Mouse (Mus musculus) stomach, embryonic 16.5 days (tissue): ENCODE measurements at regions not wholly inside any gene's neighbourhood (a gene's known extent, or its start where the extent isn't known, plus 50 kb on each side); places are given as distances from the start of the nearest gene placed in this dataset.

Experiments
- ATAC-seq: fragments of 200-750 bp; cut with Nextera tagmentation; 2 replicates; pipeline ENCODE4 v1.8.0; 2017; ENCODE audit warnings: moderate number of reproducible peaks, moderate TSS enrichment; ENCODE audit not compliant: insufficient read depth, low FRiP score
- H3K27ac ChIP-seq: fragments of 300-500 bp; sonication (generic); 2 replicates; pipeline ENCODE4 v1.5.1; 2014; ENCODE audit warnings: low read length
- H3K27me3 ChIP-seq: fragments of 300-500 bp; sonication (generic); 2 replicates; pipeline ENCODE4 v1.6.1; 2014; ENCODE audit warnings: low read length, control low read depth, mixed read lengths; ENCODE audit not compliant: control insufficient read depth, insufficient read depth
- H3K36me3 ChIP-seq: fragments of 300-500 bp; sonication (generic); 2 replicates; pipeline ENCODE4 v1.6.1; 2014; ENCODE audit warnings: low read length; ENCODE audit not compliant: control insufficient read depth, insufficient read depth
- H3K4me1 ChIP-seq: fragments of 300-500 bp; sonication (generic); 2 replicates; pipeline ENCODE4 v1.6.1; 2014; ENCODE audit warnings: low read length, control low read depth, mixed read lengths; ENCODE audit not compliant: control insufficient read depth, insufficient read depth
- H3K4me2 ChIP-seq: fragments of 300-500 bp; sonication (generic); 2 replicates; pipeline ENCODE4 v1.6.1; 2014; ENCODE audit warnings: low read depth, low read length, mixed read lengths
- H3K4me3 ChIP-seq: fragments of 300-500 bp; sonication (generic); replicated peaks from 2 replicates; pipeline ENCODE4 v1.5.1; 2014; ENCODE audit warnings: mild to moderate bottlenecking, low read length
- H3K9ac ChIP-seq: fragments of 300-500 bp; sonication (generic); 2 replicates; pipeline ENCODE4 v1.6.1; 2014; ENCODE audit warnings: low read length
- H3K9me3 ChIP-seq: fragments of 300-500 bp; sonication (generic); replicated peaks from 2 replicates; pipeline ENCODE4 v1.6.1; 2016; ENCODE audit warnings: low read length, control low read depth; ENCODE audit not compliant: control insufficient read depth
- WGBS: fragments of 180-500 bp; shearing (Covaris S2); extraction: QIAGEN DNeasy Blood & Tissue Kit; methylation state at CpG from one replicate; pipeline ENCODE4 v1.1.7; 2014; 5-methylcytosine and 5-hydroxymethylcytosine counted together

GRCm38 (mm10) chr11:117050788-117051187 lies 64.2 kb upstream of the Sec14l1 start:
- ATAC-seq: no peak
- Histone ChIP-seq H3K4me2 (no peak overlapping the region), H3K9me3 (0 out of 2 replicates have a peak, but pooled peaks cover 6% of the 10 kb centered on the region), H3K27me3 (no peaks in the 10 kb centered on the region), H3K4me1 (peaks cover 9% of the 10 kb centered on the region; the same call in 1 of the 2 replicates), H3K27ac (no peak overlapping the region), H3K9ac (no peak overlapping the region), H3K4me3 (no peak overlapping the region), H3K36me3 (no peaks in the 10 kb centered on the region)
- 88% methylated on average over 7 of the region's 7 CpGs for WGBS

GRCm38 (mm10) chr11:117056958-117057357 lies 58.0 kb upstream of the Sec14l1 start:
- ATAC-seq: peak; percentile 34; the same call in 1 of the 2 replicates
- WGBS: 10% methylated on average over 9 of the region's 9 CpGs

GRCm38 (mm10) chr11:117057451-117057850 lies 57.5 kb upstream of the Sec14l1 start:
- no peaks in the 10 kb centered on the region for H3K9me3 ChIP-seq
- no peak overlapping the region for H3K27ac ChIP-seq
- ATAC-seq: no peak
- no peak overlapping the region for H3K4me2 ChIP-seq
- no peaks in the 10 kb centered on the region for H3K36me3 ChIP-seq
- no peak overlapping the region for H3K9ac ChIP-seq
- H3K4me3 ChIP-seq: no peak overlapping the region
- WGBS: 34% methylated on average over 7 of the region's 7 CpGs
- peaks cover 3% of the 10 kb centered on the region; the same call in 1 of the 2 replicates for H3K27me3 ChIP-seq
- 0 out of 2 replicates have a peak, but pooled peaks cover 6% of the 10 kb centered on the region for H3K4me1 ChIP-seq

More at GRCm38 (mm10) chr11:117056958-117057357, 58.0 kb upstream of the Sec14l1 start:
- H3K4me2 ChIP-seq: no peak overlapping the region
- no peaks in the 10 kb centered on the region for H3K36me3 ChIP-seq
- no peak overlapping the region for H3K9ac ChIP-seq
- H3K9me3 ChIP-seq: no peaks in the 10 kb centered on the region
- H3K27me3 ChIP-seq: peaks cover 3% of the 10 kb centered on the region; the same call in 1 of the 2 replicates
- H3K27ac ChIP-seq: no peak overlapping the region
- H3K4me1 ChIP-seq: 0 out of 2 replicates have a peak, but pooled peaks cover 6% of the 10 kb centered on the region
- no peak overlapping the region for H3K4me3 ChIP-seq

- no peak overlapping the region for H3K27ac ChIP-seq
- no peaks in the 10 kb centered on the region for H3K36me3 ChIP-seq
- H3K4me3 ChIP-seq: no peak overlapping the region
- H3K9me3 ChIP-seq: no peaks in the 10 kb centered on the region
- WGBS: 57% methylated on average over 8 of the region's 8 CpGs
- H3K27me3 ChIP-seq: peaks cover 3% of the 10 kb centered on the region; the same call in 1 of the 2 replicates
- H3K9ac ChIP-seq: no peak overlapping the region
- H3K4me2 ChIP-seq: no peak overlapping the region
- 0 out of 2 replicates have a peak, but pooled peaks cover 6% of the 10 kb centered on the region for H3K4me1 ChIP-seq
- ATAC-seq: no peak; the same call in 1 of the 2 replicates
Measured at GRCm38 (mm10) chr11:117059120-117059519, 55.8 kb upstream of the Sec14l1 start.

GRCm38 (mm10) chr11:117059981-117060705 lies 54.8 kb upstream of the Sec14l1 start:
- Histone ChIP-seq H3K36me3 (no peaks in the 10 kb centered on the region), H3K9ac (no peak overlapping the region), H3K4me3 (no peak overlapping the region), H3K9me3 (no peaks in the 10 kb centered on the region), H3K4me2 (no peak overlapping the region), H3K27me3 (peaks cover 3% of the 10 kb centered on the region; the same call in 1 of the 2 replicates), H3K27ac (no peak overlapping the region), H3K4me1 (0 out of 2 replicates have a peak, but pooled peaks cover 6% of the 10 kb centered on the region)
- ATAC-seq: no peak
- 22% methylated on average over 19 of the region's 19 CpGs for WGBS

GRCm38 (mm10) chr11:117060706-117061337 lies 54.1 kb upstream of the Sec14l1 start:
- Histone ChIP-seq H3K4me2 (no peak overlapping the region), H3K4me1 (0 out of 2 replicates have a peak, but pooled peaks cover 6% of the 10 kb centered on the region), H3K9me3 (no peaks in the 10 kb centered on the region), H3K36me3 (no peaks in the 10 kb centered on the region), H3K27me3 (peaks cover 3% of the 10 kb centered on the region; the same call in 1 of the 2 replicates), H3K9ac (no peak overlapping the region), H3K27ac (no peak overlapping the region), H3K4me3 (no peak overlapping the region)
- no peak for ATAC-seq
- WGBS: 34% methylated on average over 7 of the region's 9 CpGs

- H3K4me1 ChIP-seq: 0 out of 2 replicates have a peak, but pooled peaks cover 6% of the 10 kb centered on the region
- H3K9ac ChIP-seq: no peak overlapping the region
- H3K4me3 ChIP-seq: no peak overlapping the region
- H3K36me3 ChIP-seq: no peaks in the 10 kb centered on the region
- no peak overlapping the region for H3K27ac ChIP-seq
- no peak overlapping the region for H3K4me2 ChIP-seq
- no peaks in the 10 kb centered on the region for H3K9me3 ChIP-seq
- ATAC-seq: no peak
- WGBS: 57% methylated on average over 14 of the region's 14 CpGs
- peaks cover 3% of the 10 kb centered on the region; the same call in 1 of the 2 replicates for H3K27me3 ChIP-seq
Measured at GRCm38 (mm10) chr11:117062772-117063499, 52.0 kb upstream of the Sec14l1 start.
